Mouse (Mus musculus): Measurements from ENCODE around the gene Rnf10.

Gene Rnf10

GRCm38 (mm10) chr5:115278053-115278452 is 5.4 kb upstream of the Rnf10 start:
- no peak for DNase-seq (ENCODE audit: low read depth in 1 of 2, low spot score in 2 of 2)

GRCm38 (mm10) chr5:115275998-115276397 is 3.3 kb upstream of the Rnf10 start:
- DNase-seq (ENCODE audit: low read depth in 1 of 2, low spot score in 2 of 2): peak in 1 of 2 experiments; percentile 18

GRCm38 (mm10) chr5:115274771-115275170 is 2.1 kb upstream of the Rnf10 start:
- no peak for DNase-seq (ENCODE audit: low read depth in 1 of 2, low spot score in 2 of 2)

GRCm38 (mm10) chr5:115274353-115274752 is 1.7 kb upstream of the Rnf10 start:
- no peak for DNase-seq (ENCODE audit: low read depth in 1 of 2, low spot score in 2 of 2)

GRCm38 (mm10) chr5:115273549-115274135 is 944 bp upstream of the Rnf10 start:
- DNase-seq (ENCODE audit: low read depth in 1 of 2, low spot score in 2 of 2): no peak

- DNase-seq (ENCODE audit: low read depth in 1 of 2, low spot score in 2 of 2): no peak
These were observed 527 bp downstream of the Rnf10 start for GRCm38 (mm10) chr5:115271931-115272811.

GRCm38 (mm10) chr5:115269969-115270368 is 2.7 kb downstream of the Rnf10 start:
- no peak for DNase-seq (ENCODE audit: low read depth in 1 of 2, low spot score in 2 of 2)

- no peak for DNase-seq (ENCODE audit: low read depth in 1 of 2, low spot score in 2 of 2)
These were observed 4.4 kb downstream of the Rnf10 start for GRCm38 (mm10) chr5:115268266-115268665.

GRCm38 (mm10) chr5:115267469-115268045 is 5.1 kb downstream of the Rnf10 start:
- DNase-seq (ENCODE audit: low read depth in 1 of 2, low spot score in 2 of 2): no peak

GRCm38 (mm10) chr5:115266787-115267468 is 5.8 kb downstream of the Rnf10 start:
- no peak for DNase-seq (ENCODE audit: low read depth in 1 of 2, low spot score in 2 of 2)

- no peak for DNase-seq (ENCODE audit: low read depth in 1 of 2, low spot score in 2 of 2)
These were observed 6.4 kb downstream of the Rnf10 start for GRCm38 (mm10) chr5:115266340-115266739.

GRCm38 (mm10) chr5:115262502-115263291 is 10.0 kb downstream of the Rnf10 start:
- DNase-seq (ENCODE audit: low read depth in 1 of 2, low spot score in 2 of 2): no peak

- DNase-seq (ENCODE audit: low read depth in 1 of 2, low spot score in 2 of 2): no peak
These were observed 10.8 kb downstream of the Rnf10 start for GRCm38 (mm10) chr5:115261880-115262279.

- no peak for DNase-seq (ENCODE audit: low read depth in 1 of 2, low spot score in 2 of 2)
These were observed 11.6 kb downstream of the Rnf10 start for GRCm38 (mm10) chr5:115261141-115261540.

- DNase-seq (ENCODE audit: low read depth in 1 of 2, low spot score in 2 of 2): no peak
These were observed 12.3 kb downstream of the Rnf10 start for GRCm38 (mm10) chr5:115260356-115260755.

- no peak for DNase-seq (ENCODE audit: low read depth in 1 of 2, low spot score in 2 of 2)
These were observed 15.7 kb downstream of the Rnf10 start for GRCm38 (mm10) chr5:115256909-115257546.

GRCm38 (mm10) chr5:115255472-115255871 is 17.2 kb downstream of the Rnf10 start:
- DNase-seq (ENCODE audit: low read depth in 1 of 2, low spot score in 2 of 2): no peak

GRCm38 (mm10) chr5:115240191-115240590 is 32.5 kb downstream of the Rnf10 start:
- DNase-seq (ENCODE audit: low read depth in 1 of 2, low spot score in 2 of 2): no peak

GRCm38 (mm10) chr5:115238729-115239195 is 33.9 kb downstream of the Rnf10 start:
- DNase-seq (ENCODE audit: low read depth in 1 of 2, low spot score in 2 of 2): no peak

Data from monocyte, adult 2 months (primary cell).